Mouse (Mus musculus): Measurements from ENCODE around the gene Rgl3. TPM values are rescaled to one million over a fixed set of nuclear protein-coding genes. Genes with fewer than 3 reads are reported as not detected.

Gene Rgl3
- polyA plus RNA-seq, 1 experiment from 2014 or later: 2.0 TPM

GRCm38 (mm10) chr9:21960558-21961208, 28.6 kb downstream of the Rgl3 start:
- Histone ChIP-seq H3K4me2 (peak overlapping the region; percentile 92), H3K27ac (ENCODE audit: poor library complexity, severe bottlenecking) (no peak overlapping the region), H3K27me3 (replicated peaks) (peaks cover 26% of the 10 kb centered on the region), H3K4me1 (replicated peaks) (peaks cover 40% of the 10 kb centered on the region), H3K36me3 (peaks cover 18% of the 10 kb centered on the region), H3K9ac (no peak overlapping the region), H3K9me3 (replicated peaks) (no peaks in the 10 kb centered on the region), H3K4me3 (peak overlapping the region; percentile 55)
- no peak for ATAC-seq (ENCODE audit: insufficient number of reproducible peaks, low FRiP score)
- WGBS: 19% methylated on average over 26 of the region's 26 CpGs

DNA sequence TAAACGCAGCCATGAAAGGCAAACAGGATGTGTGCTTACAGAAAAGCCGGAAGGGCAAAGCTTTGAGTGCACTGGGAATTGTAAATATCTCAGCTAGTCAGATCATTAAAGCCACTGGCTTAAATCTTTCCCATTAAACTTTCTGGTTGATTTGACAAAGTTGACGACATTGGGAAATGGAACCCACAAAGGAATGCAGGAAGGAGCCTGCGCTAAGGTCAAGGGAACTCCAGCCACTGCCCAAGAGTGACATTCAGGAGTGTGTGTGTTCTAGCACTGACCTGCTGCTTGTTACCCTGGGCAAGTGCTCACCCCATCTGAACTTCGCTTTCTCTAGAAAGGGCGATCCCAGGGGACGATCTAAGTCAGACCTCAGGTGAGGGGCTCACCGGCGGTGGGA, 29.1 kb downstream of the Rgl3 start:
- ATAC-seq (ENCODE audit: insufficient number of reproducible peaks, low FRiP score): no peak
- no peaks in the 10 kb centered on the region for H3K9me3 ChIP-seq (replicated peaks)
- peak overlapping the region; percentile 55; the same call in 1 of the 2 replicates for H3K4me3 ChIP-seq
- peak overlapping the region; percentile 92 for H3K4me2 ChIP-seq
- H3K36me3 ChIP-seq: peaks cover 18% of the 10 kb centered on the region
- no peak overlapping the region for H3K9ac ChIP-seq
- H3K27me3 ChIP-seq (replicated peaks): peaks cover 26% of the 10 kb centered on the region
- WGBS: 53% methylated on average over 9 of the region's 9 CpGs
- H3K4me1 ChIP-seq (replicated peaks): peaks cover 40% of the 10 kb centered on the region
- no peak overlapping the region for H3K27ac ChIP-seq (ENCODE audit: poor library complexity, severe bottlenecking)

DNA sequence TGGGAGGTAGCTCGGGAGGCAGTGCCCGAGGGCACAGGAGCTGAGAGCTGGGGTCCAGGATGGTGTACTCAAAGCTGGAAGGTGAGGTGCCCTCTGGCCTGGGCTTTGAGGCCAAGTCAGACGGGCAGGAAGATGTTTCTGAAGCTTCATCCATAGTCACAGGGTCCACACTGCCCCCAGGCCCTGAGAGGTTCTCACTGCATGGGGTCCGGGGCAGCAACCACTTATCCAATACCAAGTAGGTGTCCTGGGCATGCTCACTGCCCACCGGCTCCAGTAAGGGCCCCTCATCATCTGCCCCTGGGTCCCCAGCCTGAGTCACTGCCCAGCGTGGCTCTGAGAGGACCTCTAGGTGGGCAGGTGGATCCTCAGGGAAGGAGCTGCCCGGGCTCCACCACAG, 30.0 kb downstream of the Rgl3 start:
- Histone ChIP-seq H3K4me1 (replicated peaks) (peaks cover 40% of the 10 kb centered on the region), H3K36me3 (peaks cover 18% of the 10 kb centered on the region), H3K9ac (no peak overlapping the region), H3K4me3 (no peak overlapping the region), H3K4me2 (no peak overlapping the region), H3K27ac (ENCODE audit: poor library complexity, severe bottlenecking) (no peak overlapping the region), H3K9me3 (replicated peaks) (no peaks in the 10 kb centered on the region), H3K27me3 (replicated peaks) (peaks cover 26% of the 10 kb centered on the region)
- ATAC-seq (ENCODE audit: insufficient number of reproducible peaks, low FRiP score): no peak
- 87% methylated on average over 7 of the region's 7 CpGs for WGBS

- no peak overlapping the region for H3K27ac ChIP-seq (ENCODE audit: poor library complexity, severe bottlenecking)
- no peak for ATAC-seq (ENCODE audit: insufficient number of reproducible peaks, low FRiP score)
- no peak overlapping the region for H3K4me2 ChIP-seq
- 68% methylated on average over 5 of the region's 5 CpGs for WGBS
- H3K4me3 ChIP-seq: no peak overlapping the region
- peaks cover 18% of the 10 kb centered on the region for H3K36me3 ChIP-seq
- H3K4me1 ChIP-seq (replicated peaks): peaks cover 32% of the 10 kb centered on the region
- peaks cover 26% of the 10 kb centered on the region for H3K27me3 ChIP-seq (replicated peaks)
- no peak overlapping the region for H3K9ac ChIP-seq
- H3K9me3 ChIP-seq (replicated peaks): no peaks in the 10 kb centered on the region
These were observed 30.9 kb downstream of the Rgl3 start for GRCm38 (mm10) chr9:21958372-21958771.

DNA sequence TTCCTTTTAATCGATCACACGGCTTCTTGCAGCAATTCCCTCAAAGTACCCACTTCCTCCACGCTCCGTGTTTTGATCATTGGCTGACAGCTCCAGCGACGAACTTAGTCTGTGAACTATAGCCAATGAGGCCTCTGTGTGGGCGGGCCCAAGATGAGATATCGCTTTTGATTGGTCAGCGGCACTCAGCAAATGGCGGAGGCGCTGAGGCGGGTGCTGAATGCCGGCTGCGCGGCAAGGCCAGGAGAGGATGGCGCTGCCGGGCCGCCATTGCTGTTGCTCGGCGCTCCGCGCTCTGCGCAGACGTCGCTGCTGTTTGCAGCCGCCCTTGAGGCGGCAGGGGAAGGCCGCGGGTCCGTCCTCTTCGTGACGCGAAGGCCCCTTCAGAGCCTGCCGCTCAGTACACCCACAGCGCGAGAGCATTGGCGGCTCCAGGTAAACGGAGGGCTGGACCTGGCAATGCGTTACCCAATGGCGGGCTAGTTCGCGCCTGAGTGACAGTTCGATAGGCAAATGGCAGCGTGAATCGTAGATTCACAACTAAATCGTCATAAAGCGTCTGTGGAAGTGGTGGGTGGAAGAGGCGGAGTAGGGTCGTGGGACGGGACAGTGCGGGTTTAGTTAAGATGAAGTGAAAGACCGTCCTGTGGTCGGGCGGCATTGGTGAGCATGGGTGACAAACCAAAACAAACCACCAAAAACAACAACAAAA, 33.5 kb downstream of the Rgl3 start, which contains the start of gene Swsap1:
Gene Swsap1 (plus strand): TSS at position 186 of the 712 bp plus-strand sequence.
- WGBS: under 1% methylated on average over 54 of the region's 54 CpGs
- H3K9ac ChIP-seq: peak within 1 kb of the TSS; percentile 80
- peaks cover 18% of the 10 kb centered on the region for H3K36me3 ChIP-seq
- H3K4me3 ChIP-seq: peak within 1 kb of the TSS; percentile 82
- H3K4me2 ChIP-seq: peak within 1 kb of the TSS; percentile 77
- H3K27ac ChIP-seq (ENCODE audit: poor library complexity, severe bottlenecking): peak within 1 kb of the TSS; percentile 91
- ATAC-seq (ENCODE audit: insufficient number of reproducible peaks, low FRiP score): peak; percentile 97
- no peaks in the 10 kb centered on the region for H3K9me3 ChIP-seq (replicated peaks)
- peaks cover 6% of the 10 kb centered on the region for H3K4me1 ChIP-seq (replicated peaks)
- peaks cover 17% of the 10 kb centered on the region for H3K27me3 ChIP-seq (replicated peaks)

- Histone ChIP-seq H3K9ac (peak overlapping the region; percentile 80), H3K36me3 (peaks cover 18% of the 10 kb centered on the region)
- WGBS: 2% methylated on average over 18 of the region's 18 CpGs
These were observed 34.0 kb downstream of the Rgl3 start for GRCm38 (mm10) chr9:21955225-21955569.

GRCm38 (mm10) chr9:21954635-21955034, 34.6 kb downstream of the Rgl3 start:
- WGBS: 75% methylated on average over 3 of the region's 3 CpGs
- Histone ChIP-seq H3K27ac (ENCODE audit: poor library complexity, severe bottlenecking) (no peak overlapping the region), H3K4me2 (no peak overlapping the region), H3K36me3 (peaks cover 18% of the 10 kb centered on the region), H3K9me3 (replicated peaks) (no peaks in the 10 kb centered on the region), H3K9ac (no peak overlapping the region), H3K27me3 (replicated peaks) (peaks cover 11% of the 10 kb centered on the region), H3K4me1 (replicated peaks) (peaks cover 4% of the 10 kb centered on the region; the same call in 1 of the 2 replicates), H3K4me3 (no peak overlapping the region)
- ATAC-seq (ENCODE audit: insufficient number of reproducible peaks, low FRiP score): no peak

More at GRCm38 (mm10) chr9:21955225-21955569, 34.0 kb downstream of the Rgl3 start:
- ATAC-seq (ENCODE audit: insufficient number of reproducible peaks, low FRiP score): peak; percentile 71
- Histone ChIP-seq H3K4me2 (peak overlapping the region; percentile 77), H3K4me1 (replicated peaks) (peaks cover 4% of the 10 kb centered on the region; the same call in 1 of the 2 replicates), H3K4me3 (peak overlapping the region; percentile 82), H3K9me3 (replicated peaks) (no peaks in the 10 kb centered on the region), H3K27me3 (replicated peaks) (peaks cover 14% of the 10 kb centered on the region), H3K27ac (ENCODE audit: poor library complexity, severe bottlenecking) (peak overlapping the region; percentile 91; the same call in 1 of the 2 replicates)

GRCm38 (mm10) chr9:21953600-21953999, 35.6 kb downstream of the Rgl3 start:
- no peak overlapping the region for H3K9ac ChIP-seq
- H3K4me1 ChIP-seq (replicated peaks): peaks cover 4% of the 10 kb centered on the region; the same call in 1 of the 2 replicates
- peaks cover 14% of the 10 kb centered on the region for H3K27me3 ChIP-seq (replicated peaks)
- no peak overlapping the region for H3K27ac ChIP-seq (ENCODE audit: poor library complexity, severe bottlenecking)
- H3K4me3 ChIP-seq: no peak overlapping the region
- no peak overlapping the region for H3K4me2 ChIP-seq
- peaks cover 10% of the 10 kb centered on the region; the same call in 1 of the 2 replicates for H3K36me3 ChIP-seq
- no peaks in the 10 kb centered on the region for H3K9me3 ChIP-seq (replicated peaks)
- no peak for ATAC-seq (ENCODE audit: insufficient number of reproducible peaks, low FRiP score)
- 13% methylated on average over 3 of the region's 3 CpGs for WGBS

GRCm38 (mm10) chr9:21951977-21952376, 37.3 kb downstream of the Rgl3 start:
- ATAC-seq (ENCODE audit: insufficient number of reproducible peaks, low FRiP score): no peak
- peaks cover 8% of the 10 kb centered on the region for H3K4me1 ChIP-seq (replicated peaks)
- H3K4me3 ChIP-seq: no peak overlapping the region
- 78% methylated on average over 3 of the region's 3 CpGs for WGBS
- no peaks in the 10 kb centered on the region for H3K9me3 ChIP-seq (replicated peaks)
- H3K27me3 ChIP-seq (replicated peaks): peaks cover 30% of the 10 kb centered on the region
- H3K27ac ChIP-seq (ENCODE audit: poor library complexity, severe bottlenecking): no peak overlapping the region
- no peak overlapping the region for H3K4me2 ChIP-seq
- H3K36me3 ChIP-seq: no peaks in the 10 kb centered on the region
- no peak overlapping the region for H3K9ac ChIP-seq

- Histone ChIP-seq H3K27ac (ENCODE audit: poor library complexity, severe bottlenecking) (no peak overlapping the region), H3K4me2 (no peak overlapping the region), H3K9me3 (replicated peaks) (no peaks in the 10 kb centered on the region), H3K4me3 (no peak overlapping the region), H3K9ac (no peak overlapping the region), H3K4me1 (replicated peaks) (peaks cover 8% of the 10 kb centered on the region), H3K27me3 (replicated peaks) (peaks cover 43% of the 10 kb centered on the region), H3K36me3 (no peaks in the 10 kb centered on the region)
- WGBS: 17% methylated on average over 11 of the region's 11 CpGs
- no peak for ATAC-seq (ENCODE audit: insufficient number of reproducible peaks, low FRiP score)
These were observed 38.9 kb downstream of the Rgl3 start for GRCm38 (mm10) chr9:21950322-21950721.

DNA sequence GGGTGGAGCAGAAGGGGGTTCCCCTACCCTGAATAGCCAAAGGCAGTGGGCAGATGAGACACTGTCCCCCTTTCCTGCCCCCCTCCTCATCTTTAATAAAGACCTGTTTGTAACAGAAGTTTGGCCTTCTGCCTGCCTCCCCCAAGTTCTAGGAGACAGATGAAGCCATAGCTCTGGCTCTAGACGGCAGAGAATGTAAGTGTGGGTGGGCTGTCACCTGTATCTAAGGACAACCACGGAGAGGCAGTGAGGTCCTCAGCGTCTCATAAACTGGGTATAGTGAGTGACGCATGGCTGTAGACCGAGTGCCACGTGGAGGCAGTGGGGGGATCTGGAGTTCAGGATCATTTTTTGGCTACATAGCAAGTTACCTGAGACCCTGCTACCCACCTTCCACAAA, 40.5 kb downstream of the Rgl3 start:
- 58% methylated on average over 6 of the region's 6 CpGs for WGBS
- ATAC-seq (ENCODE audit: insufficient number of reproducible peaks, low FRiP score): no peak
- peaks cover 57% of the 10 kb centered on the region for H3K27me3 ChIP-seq (replicated peaks)

More for the DNA sequence above, 40.5 kb downstream of the Rgl3 start:
- Histone ChIP-seq H3K9me3 (replicated peaks) (no peaks in the 10 kb centered on the region), H3K4me3 (no peak overlapping the region), H3K27ac (ENCODE audit: poor library complexity, severe bottlenecking) (no peak overlapping the region), H3K4me1 (replicated peaks) (peaks cover 8% of the 10 kb centered on the region), H3K36me3 (no peaks in the 10 kb centered on the region), H3K4me2 (no peak overlapping the region), H3K9ac (no peak overlapping the region)

Measured in heart, embryonic 12.5 days (tissue).